Mouse (Mus musculus) lung, postnatal 4 days (tissue): ENCODE measurements around the gene 4833427G06Rik.
"Not testable (repeated sequence)": the region's sequence is repeated elsewhere in the genome, so short reads cannot be mapped to it uniquely, and the experiment has no call there.

Experiments used
- DNase-seq, 2 experiments: peaks; one replicate each; pipeline ENCODE4 v3.0.0; 2021

Gene 4833427G06Rik

DNA sequence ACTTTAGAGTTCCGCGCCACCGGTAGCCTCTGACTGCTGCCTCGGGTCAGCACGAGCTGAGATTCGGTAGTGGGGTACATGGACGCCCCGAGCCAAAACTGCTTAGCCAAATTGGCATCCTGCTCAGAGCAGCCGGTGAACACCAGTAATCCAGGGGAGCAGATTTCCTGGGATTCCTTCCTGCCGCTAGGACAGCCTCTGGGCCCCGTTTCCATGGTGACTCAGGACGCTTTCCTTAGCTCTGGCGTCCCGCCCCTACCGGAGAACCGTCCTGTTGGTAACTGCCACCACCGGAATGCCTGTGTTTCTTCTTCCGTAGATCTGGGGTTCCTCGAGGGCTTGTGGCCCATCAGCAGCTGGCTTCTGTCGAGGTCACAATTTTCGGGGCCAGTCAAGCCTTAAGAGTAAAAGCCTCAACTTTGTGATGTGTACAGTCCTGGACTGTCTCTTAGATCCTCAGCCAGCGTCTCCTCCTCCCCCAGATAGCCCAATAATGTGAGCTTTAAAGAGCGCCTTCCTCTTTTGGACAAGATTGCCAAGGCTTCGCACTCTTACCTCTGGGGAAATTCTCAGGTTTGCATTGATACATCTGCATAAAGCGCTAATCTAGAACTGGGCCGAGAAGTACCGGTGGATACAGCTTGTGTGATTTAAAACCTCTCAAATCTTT is at the start of gene 4833427G06Rik:
Gene 4833427G06Rik (minus strand): TSS at position 323 of the 670 bp plus-strand sequence.
- DNase-seq: peak; percentile 48 to 53

DNA sequence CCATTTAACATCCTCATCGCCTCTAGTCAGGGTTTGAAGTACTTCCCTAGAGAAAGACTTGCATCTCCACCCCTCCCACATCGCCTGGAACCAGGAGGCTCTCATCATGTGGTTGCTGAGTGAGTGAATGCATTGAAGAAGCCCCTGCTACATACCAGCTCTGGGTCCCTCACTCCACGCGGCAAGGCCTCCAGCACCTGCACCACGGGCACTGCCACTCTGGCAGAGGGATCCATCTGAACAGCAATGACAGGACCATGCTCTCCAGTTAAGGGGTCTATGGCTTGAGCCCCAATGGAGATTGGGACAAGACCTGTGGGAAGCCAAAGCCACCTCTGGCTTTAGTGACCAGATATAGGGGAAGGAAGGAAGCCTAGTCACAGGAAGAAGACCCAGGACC is 45.4 kb upstream of the 4833427G06Rik start:
- DNase-seq: no peak

DNA sequence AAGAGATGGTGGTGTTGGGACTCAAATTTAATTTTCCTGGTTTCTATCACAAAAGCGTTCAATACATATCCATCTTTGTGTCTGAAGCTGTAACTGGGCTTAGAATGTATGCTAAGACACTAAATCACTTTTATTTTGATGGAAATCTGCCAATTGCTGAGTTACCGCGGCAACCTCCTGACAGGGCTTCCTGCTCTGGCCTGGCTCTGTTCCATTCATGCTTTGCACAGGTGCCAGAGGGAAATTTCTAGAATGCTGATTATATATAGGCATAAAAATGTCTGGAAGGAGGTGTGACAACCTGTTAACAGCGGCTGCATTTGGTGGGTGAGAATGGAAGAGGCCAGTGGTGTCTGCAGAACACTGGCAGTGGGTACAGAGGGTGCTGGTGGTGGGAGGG is 44.6 kb upstream of the 4833427G06Rik start:
- no peak for DNase-seq

DNA sequence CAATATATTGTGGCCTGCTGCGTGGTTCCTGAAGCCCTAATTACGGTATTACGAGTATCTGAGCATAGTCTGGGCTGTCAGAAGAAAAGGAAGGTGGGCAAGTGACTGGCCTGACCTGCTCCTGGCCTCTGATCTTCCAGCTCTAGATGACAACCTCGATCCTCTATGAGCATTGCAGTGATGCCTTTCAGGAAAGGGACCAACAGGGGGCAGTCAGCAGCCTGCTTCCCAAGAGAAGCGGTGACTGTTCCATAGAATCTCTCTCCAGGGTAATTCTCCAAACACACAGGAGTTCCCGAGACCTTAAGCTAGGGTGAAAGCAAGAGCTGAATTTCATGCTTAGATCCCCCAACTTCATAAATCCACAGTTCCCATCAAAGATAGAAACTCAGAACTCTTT is 42.3 kb upstream of the 4833427G06Rik start:
- no peak for DNase-seq

DNA sequence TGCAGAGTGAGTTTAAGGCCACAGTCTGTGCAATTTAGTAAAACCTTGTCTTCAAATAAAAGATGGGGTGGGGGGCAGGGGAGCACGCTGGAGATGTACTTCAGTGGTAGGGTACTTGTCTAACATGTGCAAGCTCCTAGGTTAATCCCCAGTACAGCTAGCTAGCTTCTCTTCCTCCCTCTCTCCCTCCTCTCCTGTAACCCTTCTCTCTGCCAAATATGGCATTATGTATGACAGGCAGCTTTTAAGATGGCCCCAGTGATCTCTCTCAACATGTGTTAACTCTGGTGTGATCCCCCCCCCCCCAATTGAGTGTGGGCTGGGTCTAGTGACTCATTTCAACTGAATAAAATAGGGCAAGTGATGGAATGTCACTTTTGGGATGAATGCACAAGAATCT is 41.6 kb upstream of the 4833427G06Rik start:
- no peak for DNase-seq

- no peak for DNase-seq
These were observed 38.8 kb upstream of the 4833427G06Rik start for GRCm38 (mm10) chr9:51140711-51141110.

DNA sequence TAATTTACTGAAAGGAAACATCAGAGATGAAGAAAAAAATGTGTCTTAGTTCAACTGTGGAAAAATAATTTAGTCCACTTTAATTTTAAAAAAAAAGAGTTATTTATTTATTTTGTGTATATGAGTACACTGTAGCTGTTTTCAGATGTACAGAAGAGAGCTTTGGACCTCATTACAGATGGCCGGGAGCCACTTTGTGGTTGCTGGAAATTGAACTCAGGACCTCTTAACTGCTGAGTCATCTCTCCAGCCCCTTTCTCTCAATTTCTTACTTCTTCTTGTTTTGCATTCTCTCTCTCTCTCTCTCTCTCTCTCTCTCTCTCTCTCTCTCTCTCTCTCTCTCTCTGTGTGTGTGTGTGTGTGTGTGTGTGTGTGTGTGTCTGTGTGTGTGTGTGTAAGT is 37.5 kb upstream of the 4833427G06Rik start:
- DNase-seq: not testable (repeated sequence)

- no peak for DNase-seq
These were observed 36.4 kb upstream of the 4833427G06Rik start for GRCm38 (mm10) chr9:51138301-51138700.

DNA sequence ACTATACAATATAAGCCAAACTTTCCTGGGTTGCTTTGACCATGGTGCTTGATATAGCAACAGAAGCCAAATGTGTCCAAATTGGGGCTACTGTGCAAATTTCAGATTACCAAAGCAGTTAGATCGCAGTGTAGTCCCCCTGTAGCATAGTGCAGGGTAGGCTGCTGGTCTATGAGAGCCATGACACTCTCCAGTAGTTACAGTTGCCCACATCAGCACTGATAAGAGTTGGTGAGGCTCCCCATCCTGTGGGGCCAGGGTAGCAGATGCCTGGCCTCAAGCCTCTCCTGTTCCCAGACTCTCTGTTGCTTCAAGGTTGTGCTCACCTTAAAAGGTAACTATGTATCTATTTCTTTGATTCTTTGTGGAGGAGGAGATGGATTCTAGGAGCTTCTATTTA is 36.0 kb upstream of the 4833427G06Rik start:
- DNase-seq: no peak

DNA sequence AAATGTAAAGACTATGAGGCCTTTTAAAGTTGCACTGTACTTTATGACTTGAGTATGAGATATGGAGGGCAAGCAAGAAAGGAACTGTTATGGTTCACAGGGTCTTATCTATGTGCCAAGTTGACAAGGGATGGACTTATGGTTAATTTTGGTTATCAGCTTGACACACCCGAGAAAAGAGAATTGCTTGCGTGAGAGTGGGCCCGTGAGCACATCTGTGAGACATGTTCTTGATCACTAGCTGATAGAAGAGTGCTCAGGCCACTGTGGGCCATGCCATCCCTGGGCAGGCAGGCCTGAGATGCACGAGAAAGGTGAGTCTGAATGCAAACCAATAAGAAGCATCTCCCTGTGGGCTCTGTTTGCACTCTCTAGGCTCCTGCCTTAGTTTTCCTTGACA is 35.6 kb upstream of the 4833427G06Rik start:
- DNase-seq: no peak

GRCm38 (mm10) chr9:51136985-51137384 is 35.1 kb upstream of the 4833427G06Rik start:
- DNase-seq: peak in 1 of 2 experiments; percentile 38

- no peak for DNase-seq
These were observed 12.9 kb upstream of the 4833427G06Rik start for GRCm38 (mm10) chr9:51114767-51115166.

DNA sequence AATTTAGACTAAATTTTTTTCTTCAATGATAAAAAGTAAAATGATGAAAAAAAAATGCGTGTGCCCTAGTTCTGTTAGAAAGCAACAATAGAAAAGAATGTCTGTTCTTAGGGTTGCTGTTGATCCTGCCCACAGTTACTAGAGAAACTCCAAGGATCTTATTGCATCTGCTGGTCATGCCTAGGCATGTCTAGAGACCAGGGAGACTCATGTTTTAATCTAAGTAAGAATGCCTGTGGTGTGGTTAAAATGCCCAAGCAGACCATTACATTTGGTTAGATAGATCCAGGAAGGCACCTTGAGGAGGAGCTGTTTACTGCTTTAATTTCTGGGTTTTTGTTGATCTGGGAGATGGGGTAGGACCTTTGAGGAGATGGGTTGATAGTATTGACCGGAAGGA is 3.9 kb upstream of the 4833427G06Rik start:
- DNase-seq: no peak

- DNase-seq: peak; percentile 38 to 43
These were observed 2.1 kb upstream of the 4833427G06Rik start for GRCm38 (mm10) chr9:51103808-51104514.

- DNase-seq: peak; percentile 53 to 55
These were observed 1.3 kb upstream of the 4833427G06Rik start for GRCm38 (mm10) chr9:51102963-51103807.

- DNase-seq: no peak
These were observed 5.6 kb downstream of the 4833427G06Rik start for GRCm38 (mm10) chr9:51096306-51096705.

GRCm38 (mm10) chr9:51093697-51094096 is 8.2 kb downstream of the 4833427G06Rik start:
- DNase-seq: no peak

DNA sequence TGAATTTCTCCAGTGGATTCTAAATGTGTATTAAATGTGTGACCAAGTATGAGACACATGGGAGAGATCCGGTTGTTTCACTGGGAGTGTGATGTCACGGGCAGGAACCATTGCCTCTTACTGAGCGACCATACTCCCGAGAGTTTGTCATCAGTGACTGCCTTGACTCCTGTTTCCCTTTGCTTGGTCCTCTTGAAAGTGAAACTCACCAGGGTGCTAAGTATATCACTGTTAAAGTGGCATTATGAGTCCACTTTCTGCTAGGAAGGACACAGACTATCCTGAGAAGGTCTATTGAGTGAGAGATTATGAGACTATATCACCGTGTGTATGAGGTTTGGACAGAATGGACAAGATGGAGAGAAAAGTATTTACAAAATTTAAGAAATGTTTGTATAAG is 20.3 kb downstream of the 4833427G06Rik start:
- DNase-seq: no peak

GRCm38 (mm10) chr9:51076979-51077315 is 24.9 kb downstream of the 4833427G06Rik start, which contains the start of gene Layn:
Gene Layn (minus strand): TSS chr9:51077094.
- peak; percentile 90 to 94 for DNase-seq

GRCm38 (mm10) chr9:51076300-51076978 is 25.4 kb downstream of the 4833427G06Rik start:
- DNase-seq: peak; percentile 27 to 28

DNA sequence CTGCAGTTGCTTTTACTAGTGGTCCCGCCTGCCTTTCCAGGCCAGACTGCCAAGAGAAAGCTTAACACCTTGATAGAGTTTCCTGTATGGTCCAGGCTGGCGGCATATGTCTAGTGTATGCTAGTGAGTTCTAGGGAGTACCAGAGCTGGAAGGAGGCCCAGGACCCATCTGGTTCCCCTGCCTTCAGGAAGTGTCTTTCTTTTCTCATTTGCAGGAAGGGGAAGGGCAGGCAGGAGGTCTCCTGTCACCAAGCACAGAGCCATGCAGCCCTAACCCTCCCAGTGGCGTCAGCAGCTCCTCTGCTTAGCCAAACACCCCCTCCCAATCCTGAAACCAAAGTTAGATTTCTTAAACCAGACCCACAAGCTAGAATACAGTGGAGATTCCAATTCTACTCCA is 26.1 kb downstream of the 4833427G06Rik start:
- peak; percentile 19 to 49 for DNase-seq

GRCm38 (mm10) chr9:51070801-51071200 is 31.1 kb downstream of the 4833427G06Rik start:
- no peak for DNase-seq

DNA sequence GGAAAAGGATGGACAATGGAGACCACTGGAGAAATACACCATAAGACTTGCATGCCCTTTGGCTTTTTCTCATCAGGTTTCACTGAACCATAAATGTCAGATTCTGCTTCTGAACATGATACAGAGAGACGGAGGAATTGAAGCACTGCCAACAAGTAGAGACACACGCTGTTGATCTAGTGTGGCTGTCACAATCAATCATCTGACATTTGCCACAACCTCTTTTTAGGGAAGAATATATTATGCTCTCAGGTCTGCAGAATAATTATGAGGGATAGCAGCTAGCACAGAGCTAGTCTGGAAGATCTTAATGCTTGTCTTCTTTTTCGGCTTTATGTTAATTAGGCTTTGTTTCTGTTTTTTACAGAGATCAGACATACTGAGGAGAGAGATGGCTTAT is 33.7 kb downstream of the 4833427G06Rik start:
- no peak for DNase-seq
